ENCODE assay signal across 12 mouse cellular contexts in the genomic region with DNA sequence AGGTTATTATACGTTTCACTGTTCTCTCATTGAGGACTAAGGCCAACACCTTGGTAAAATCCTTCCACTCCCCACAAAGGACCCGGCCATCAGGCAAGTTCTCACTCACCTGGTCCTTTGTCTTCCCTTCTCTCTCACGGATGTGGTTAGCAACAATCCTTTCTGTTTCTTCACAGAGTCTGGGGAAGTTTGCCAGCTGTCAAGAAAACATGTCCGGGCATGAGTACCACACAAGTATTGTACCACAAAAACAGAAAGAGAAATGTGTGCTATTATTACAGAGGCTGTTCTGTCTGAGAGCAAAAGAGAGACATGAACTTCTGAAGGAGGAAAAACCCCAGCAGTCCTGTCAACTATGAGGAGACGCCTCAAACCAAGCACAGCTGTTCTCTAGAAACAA.
A peak's percentile ranks its signal among the peaks of the same experiment; 100 is the strongest.
DNase-seq lines count a peak whose midpoint lies in the region; ATAC-seq and TF ChIP-seq lines count a peak whose summit lies in the region.
"Had no signal": no experiment of that assay in that cellular context is flagged by ENCODE, and none has a peak within 500 bp of the region (broad histone marks: within the 10 kb centered on the region; RNA-seq: fewer than 3 reads in every experiment).

No protein-coding gene starts in this region.

- ATAC-seq in intestine, embryonic 16.5 days: no peak
- no peak for ATAC-seq in intestine, embryonic 15.5 days
- ATAC-seq in stomach, embryonic 14.5 days (ENCODE audit: insufficient number of reproducible peaks, insufficient read depth, low FRiP score, low read depth): no peak; the same call in 1 of the 2 replicates
- no peak for ATAC-seq in midbrain, embryonic 14.5 days (ENCODE audit: low FRiP score, low TSS enrichment)
- ATAC-seq in forebrain, embryonic 11.5 days (replicated peaks; ENCODE audit: low FRiP score): no peak

- H3K4me3 ChIP-seq in intestine, embryonic 16.5 days (ENCODE audit: low read length): no peak overlapping the region
- no peak overlapping the region for H3K4me3 ChIP-seq in intestine, embryonic 15.5 days (replicated peaks)
- no peak overlapping the region for H3K4me3 ChIP-seq in embryonic fibroblast, embryonic 13.5 days (ENCODE audit: insufficient read depth, low read length)
- H3K4me3 ChIP-seq in stomach, embryonic 14.5 days (ENCODE audit: low read depth, low read length): no peak overlapping the region
- no peak overlapping the region for H3K4me3 ChIP-seq in midbrain, embryonic 14.5 days (replicated peaks; ENCODE audit: low read depth, low read length)
- H3K4me3 ChIP-seq in forebrain, embryonic 11.5 days (ENCODE audit: low read depth, low read length): no peak overlapping the region
- H3K4me3 ChIP-seq: megakaryocyte, embryonic 14.5 days; neural tube, embryonic 15.5 days had no signal

- no peak overlapping the region for H3K9ac ChIP-seq in intestine, embryonic 16.5 days (ENCODE audit: low read depth, low read length)
- no peak overlapping the region for H3K9ac ChIP-seq in intestine, embryonic 15.5 days
- no peak overlapping the region for H3K9ac ChIP-seq in stomach, embryonic 14.5 days (replicated peaks; ENCODE audit: low read depth, low read length)
- H3K9ac ChIP-seq in midbrain, embryonic 14.5 days (replicated peaks; ENCODE audit: low read length): no peak overlapping the region
- H3K9ac ChIP-seq in forebrain, embryonic 11.5 days (ENCODE audit: low read length): no peak overlapping the region
- H3K9ac ChIP-seq: neural tube, embryonic 15.5 days had no signal

- TF ChIP-seq CTCF in embryonic fibroblast, embryonic 13.5 days (IDR thresholded peaks at IDR 0.05; ENCODE audit: borderline replicate concordance, insufficient read depth, low read length): no peak

- no peaks in the 10 kb centered on the region for H3K9me3 ChIP-seq in intestine, embryonic 16.5 days (ENCODE audit: control insufficient read depth, low read length)
- no peaks in the 10 kb centered on the region for H3K9me3 ChIP-seq in intestine, embryonic 15.5 days
- no peaks in the 10 kb centered on the region for H3K9me3 ChIP-seq in stomach, embryonic 14.5 days (ENCODE audit: control insufficient read depth, low read depth, low read length)
- no peaks in the 10 kb centered on the region for H3K9me3 ChIP-seq in midbrain, embryonic 14.5 days (ENCODE audit: control insufficient read depth, low read length)
- H3K9me3 ChIP-seq in forebrain, embryonic 11.5 days (ENCODE audit: control insufficient read depth, low read length): no peaks in the 10 kb centered on the region
- H3K9me3 ChIP-seq: megakaryocyte, embryonic 14.5 days; neural tube, embryonic 15.5 days had no signal

- H3K36me3 ChIP-seq in intestine, embryonic 16.5 days (ENCODE audit: control insufficient read depth, insufficient read depth, low read length): no peaks in the 10 kb centered on the region
- H3K36me3 ChIP-seq in intestine, embryonic 15.5 days: no peaks in the 10 kb centered on the region
- H3K36me3 ChIP-seq in stomach, embryonic 14.5 days (ENCODE audit: control insufficient read depth, insufficient read depth, low read length): no peaks in the 10 kb centered on the region
- 0 out of 2 replicates have a peak, but pooled peaks cover 8% of the 10 kb centered on the region for H3K36me3 ChIP-seq in midbrain, embryonic 14.5 days (ENCODE audit: control insufficient read depth, insufficient read depth, low read length)
- H3K36me3 ChIP-seq in forebrain, embryonic 11.5 days (ENCODE audit: control insufficient read depth, insufficient read depth, low read length): no peaks in the 10 kb centered on the region

- H3K4me2 ChIP-seq in intestine, embryonic 16.5 days (ENCODE audit: low read depth, low read length): no peak overlapping the region
- no peak overlapping the region for H3K4me2 ChIP-seq in intestine, embryonic 15.5 days (replicated peaks)
- H3K4me2 ChIP-seq in stomach, embryonic 14.5 days (replicated peaks; ENCODE audit: low read depth, low read length): no peak overlapping the region
- no peak overlapping the region for H3K4me2 ChIP-seq in midbrain, embryonic 14.5 days (ENCODE audit: low read length)
- H3K4me2 ChIP-seq in forebrain, embryonic 11.5 days (ENCODE audit: low read depth, low read length, severe bottlenecking): no peak overlapping the region
- H3K4me2 ChIP-seq: neural tube, embryonic 15.5 days had no signal

- H3K27me3 ChIP-seq in intestine, embryonic 16.5 days (replicated peaks; ENCODE audit: control insufficient read depth, insufficient read depth, low read length): no peaks in the 10 kb centered on the region
- no peaks in the 10 kb centered on the region for H3K27me3 ChIP-seq in intestine, embryonic 15.5 days (replicated peaks)
- no peaks in the 10 kb centered on the region for H3K27me3 ChIP-seq in stomach, embryonic 14.5 days (ENCODE audit: control insufficient read depth, insufficient read depth, low read length)
- H3K27me3 ChIP-seq in midbrain, embryonic 14.5 days (ENCODE audit: control insufficient read depth, insufficient read depth, low read length): no peaks in the 10 kb centered on the region
- no peaks in the 10 kb centered on the region for H3K27me3 ChIP-seq in forebrain, embryonic 11.5 days (ENCODE audit: control insufficient read depth, insufficient read depth, low read length)
- H3K27me3 ChIP-seq: megakaryocyte, embryonic 14.5 days; neural tube, embryonic 15.5 days had no signal

- H3K4me1 ChIP-seq in intestine, embryonic 16.5 days (ENCODE audit: control insufficient read depth, insufficient read depth, low read length): peaks cover 3% of the 10 kb centered on the region; the same call in 1 of the 2 replicates
- H3K4me1 ChIP-seq in intestine, embryonic 15.5 days (replicated peaks): 0 out of 2 replicates have a peak, but pooled peaks cover 2% of the 10 kb centered on the region
- H3K4me1 ChIP-seq in embryonic fibroblast, embryonic 13.5 days (ENCODE audit: control insufficient read depth, insufficient read depth, low read length): no peaks in the 10 kb centered on the region; the same call in 1 of the 2 replicates
- peaks cover 5% of the 10 kb centered on the region; the same call in 1 of the 2 replicates for H3K4me1 ChIP-seq in stomach, embryonic 14.5 days (ENCODE audit: control insufficient read depth, insufficient read depth, low read length)
- H3K4me1 ChIP-seq in midbrain, embryonic 14.5 days (ENCODE audit: control insufficient read depth, insufficient read depth, low read length): no peaks in the 10 kb centered on the region
- H3K4me1 ChIP-seq in forebrain, embryonic 11.5 days (replicated peaks; ENCODE audit: control insufficient read depth, insufficient read depth, low read length): no peaks in the 10 kb centered on the region

- WGBS in intestine, embryonic 16.5 days: 61% methylated on average over 5 of the region's 5 CpGs
- WGBS in intestine, embryonic 15.5 days: 58% methylated on average over 5 of the region's 5 CpGs
- 56% methylated on average over 5 of the region's 5 CpGs for WGBS in stomach, embryonic 14.5 days
- WGBS in midbrain, embryonic 14.5 days: 83% methylated on average over 5 of the region's 5 CpGs
- 79% methylated on average over 5 of the region's 5 CpGs for WGBS in forebrain, embryonic 11.5 days

- no peak for TF ChIP-seq POLR2A in embryonic fibroblast, embryonic 13.5 days (IDR thresholded peaks at IDR 0.05; ENCODE audit: low read depth, low read length)

- DNase-seq in CD8-positive naive resting alpha-beta T cell, adult 2 months (ENCODE audit: low read depth in 2 of 2, low spot score in 2 of 2): peak; percentile 4 to 24
- no peak for DNase-seq in midbrain, embryonic 14.5 days
- no peak for DNase-seq in right cerebral cortex, postnatal 4 days
- DNase-seq in forebrain, embryonic 11.5 days (ENCODE audit: low spot score): no peak
- DNase-seq: gastrocnemius, postnatal 10 days; kidney, adult 11 months had no signal

- peak overlapping the region; percentile 37; the same call in 1 of the 2 replicates for H3K27ac ChIP-seq in intestine, embryonic 16.5 days (ENCODE audit: low read length)
- no peak overlapping the region for H3K27ac ChIP-seq in intestine, embryonic 15.5 days
- peak overlapping the region; percentile 93 for H3K27ac ChIP-seq in embryonic fibroblast, embryonic 13.5 days (ENCODE audit: insufficient read depth, low read length)
- peak overlapping the region; percentile 48; the same call in 1 of the 2 replicates for H3K27ac ChIP-seq in stomach, embryonic 14.5 days (ENCODE audit: low read length)
- no peak overlapping the region for H3K27ac ChIP-seq in midbrain, embryonic 14.5 days (replicated peaks; ENCODE audit: low read depth, low read length)
- no peak overlapping the region for H3K27ac ChIP-seq in forebrain, embryonic 11.5 days (ENCODE audit: low read depth, low read length)
- H3K27ac ChIP-seq: neural tube, embryonic 15.5 days had no signal

Comparison
In these comparisons a context has a peak if more than half of its experiments do, and no peak if none do; other contexts are left out.
1. H3K27ac ChIP-seq: peak in intestine, embryonic 16.5 days (single experiment), embryonic fibroblast, embryonic 13.5 days (single experiment) and stomach, embryonic 14.5 days (single experiment); none in intestine, embryonic 15.5 days (single experiment), midbrain, embryonic 14.5 days (single experiment) and forebrain, embryonic 11.5 days (single experiment).
2. DNase-seq: peak in CD8-positive naive resting alpha-beta T cell, adult 2 months (2 of 2); none in midbrain, embryonic 14.5 days (single experiment), right cerebral cortex, postnatal 4 days (single experiment) and forebrain, embryonic 11.5 days (single experiment).